Mouse (Mus musculus): ENCODE results near the gene Aldh4a1. TPM values are rescaled to one million over a fixed set of nuclear protein-coding genes. Genes with fewer than 3 reads are reported as not detected.

Aldh4a1 gene
- total RNA-seq (2014; rRNA removed) (288 and 375 TPM in 2 replicates), polyA plus RNA-seq (2012; rRNA removed) (557 and 601 TPM in 2 replicates)

- H3K79me2 ChIP-seq (ENCODE audit: control insufficient read depth, insufficient read depth, low read length) = peaks cover 15% of the 10 kb centered on the region; the same call in 1 of the 2 replicates
- H3K27ac ChIP-seq (replicated peaks; ENCODE audit: insufficient read depth, low read depth, low read length) = peak within 1 kb of the TSS; percentile 87
- H3K4me3 ChIP-seq (ENCODE audit: insufficient read depth, low read depth, low read length) = peak within 1 kb of the TSS; percentile 85
- peak; percentile 98 for DNase-seq (ENCODE audit: extremely low read depth, low read depth, low spot score)
- no peaks in the 10 kb centered on the region; the same call in 1 of the 2 replicates for H3K36me3 ChIP-seq (ENCODE audit: control insufficient read depth, insufficient read depth, low read length)
- peaks cover 17% of the 10 kb centered on the region for H3K4me1 ChIP-seq (ENCODE audit: control insufficient read depth, insufficient read depth, low read length)
- under 1% methylated on average over 34 of the region's 38 CpGs for WGBS
- H3K27me3 ChIP-seq (ENCODE audit: control insufficient read depth, insufficient read depth, low read length) = no peaks in the 10 kb centered on the region
- peak; percentile 97 for TF ChIP-seq POLR2A (IDR thresholded peaks at IDR 0.05; ENCODE audit: extremely low read depth, insufficient read depth, low read length)
- no peak for TF ChIP-seq CTCF (IDR thresholded peaks at IDR 0.05; ENCODE audit: low read depth, low read length)
- H3K9ac ChIP-seq (ENCODE audit: low read depth, low read length) = peak within 1 kb of the TSS; percentile 90
Observed at GRCm38 (mm10) chr4:139622373-139623282, at the start of gene Aldh4a1. Aldh4a1 (plus strand) TSS chr4:139622866.

GRCm38 (mm10) chr4:139572928-139573512 is 49.6 kb upstream of the Aldh4a1 start:
- DNase-seq (ENCODE audit: extremely low read depth, low read depth, low spot score) = peak; percentile 86
- Histone ChIP-seq H3K27ac (replicated peaks; ENCODE audit: insufficient read depth, low read depth, low read length) (no peak overlapping the region; the same call in 1 of the 2 replicates), H3K4me3 (ENCODE audit: insufficient read depth, low read depth, low read length) (no peak overlapping the region), H3K9ac (ENCODE audit: low read depth, low read length) (no peak overlapping the region), H3K4me1 (ENCODE audit: control insufficient read depth, insufficient read depth, low read length) (peaks cover 26% of the 10 kb centered on the region), H3K27me3 (ENCODE audit: control insufficient read depth, insufficient read depth, low read length) (no peaks in the 10 kb centered on the region), H3K36me3 (ENCODE audit: control insufficient read depth, insufficient read depth, low read length) (no peaks in the 10 kb centered on the region), H3K79me2 (ENCODE audit: control insufficient read depth, insufficient read depth, low read length) (peaks cover 21% of the 10 kb centered on the region)
- 58% methylated on average over 12 of the region's 12 CpGs for WGBS
- TF ChIP-seq POLR2A (IDR thresholded peaks at IDR 0.05; ENCODE audit: extremely low read depth, insufficient read depth, low read length) = no peak
- no peak for TF ChIP-seq CTCF (IDR thresholded peaks at IDR 0.05; ENCODE audit: low read depth, low read length)

DNA sequence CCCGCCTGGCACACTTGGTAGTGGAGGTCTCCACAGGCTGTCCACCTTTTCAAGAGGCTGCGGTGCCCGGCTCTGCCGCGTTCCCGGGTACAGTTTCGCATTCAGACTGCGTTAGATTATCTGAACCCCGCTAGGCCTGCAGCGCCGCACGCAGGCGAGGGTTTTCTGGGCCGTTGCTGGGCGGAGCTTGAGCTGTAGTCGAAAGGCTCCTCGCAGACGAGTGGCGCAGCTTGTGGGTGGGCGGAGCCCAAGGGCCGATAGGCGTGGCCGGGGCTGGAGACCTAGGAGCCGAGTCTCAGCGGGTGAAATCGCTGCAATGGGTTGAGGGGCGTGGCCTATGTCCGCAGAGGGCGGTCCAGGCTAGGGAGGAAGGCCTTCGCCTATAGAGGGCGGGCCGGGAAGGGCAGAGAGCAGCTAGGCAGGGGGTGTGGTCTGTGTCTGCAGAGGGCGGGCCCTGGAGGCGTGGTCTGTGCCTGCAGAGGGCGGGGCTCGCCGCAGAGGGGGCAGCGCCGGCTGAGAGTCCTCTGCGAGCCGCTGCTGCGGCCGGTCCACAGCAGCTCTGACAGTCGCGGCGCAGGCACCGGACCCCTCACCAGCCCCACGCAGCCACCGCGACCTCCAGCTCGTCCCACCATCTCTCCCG is 48.4 kb upstream of the Aldh4a1 start:
- WGBS = under 1% methylated on average over 51 of the region's 52 CpGs

DNA sequence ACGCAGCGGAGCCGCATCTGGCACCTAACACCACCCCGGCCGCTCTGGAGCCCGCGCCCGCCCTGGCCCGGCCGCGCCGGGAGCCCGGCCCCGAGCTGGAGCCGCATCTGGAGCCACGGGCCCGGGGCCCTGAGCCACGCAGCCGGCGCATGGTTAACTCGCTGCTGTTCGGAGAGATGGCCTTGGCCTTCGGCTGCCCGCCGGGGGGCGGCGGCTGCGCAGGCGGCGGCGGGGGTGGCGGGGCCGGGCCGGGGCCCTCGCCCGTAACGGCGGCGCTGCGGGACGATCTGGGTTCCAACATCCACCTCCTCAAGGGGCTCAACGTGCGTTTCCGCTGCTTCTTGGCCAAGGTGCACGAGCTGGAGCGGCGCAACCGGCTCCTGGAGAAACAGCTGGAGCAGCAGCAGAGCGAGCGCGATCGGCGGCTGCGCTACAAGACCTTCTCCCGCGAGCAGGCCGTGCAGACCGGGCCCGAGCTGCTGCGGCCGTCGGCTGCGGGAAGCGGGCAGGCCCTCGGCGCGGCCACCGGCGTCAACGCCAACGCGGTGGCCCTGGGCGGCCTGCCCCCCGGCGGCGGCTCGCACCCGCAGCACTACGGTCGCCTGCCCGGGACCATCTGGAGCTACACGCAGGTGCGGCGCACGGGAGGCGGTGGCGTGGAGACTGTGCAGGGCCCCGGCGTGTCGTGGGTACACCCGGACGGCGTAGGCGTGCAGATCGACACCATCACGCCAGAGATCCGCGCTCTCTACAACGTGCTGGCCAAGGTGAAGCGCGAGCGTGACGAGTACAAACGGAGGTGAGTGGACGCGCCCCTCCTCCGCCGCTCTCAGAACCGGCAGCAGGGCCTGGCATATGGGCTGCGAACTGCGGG is 47.6 kb upstream of the Aldh4a1 start:
- H3K27ac ChIP-seq (replicated peaks; ENCODE audit: insufficient read depth, low read depth, low read length) = peak overlapping the region; percentile 80
- peak overlapping the region; percentile 94 for H3K9ac ChIP-seq (ENCODE audit: low read depth, low read length)
- no peaks in the 10 kb centered on the region for H3K27me3 ChIP-seq (ENCODE audit: control insufficient read depth, insufficient read depth, low read length)
- TF ChIP-seq CTCF (IDR thresholded peaks at IDR 0.05; ENCODE audit: low read depth, low read length) (no peak), POLR2A (IDR thresholded peaks at IDR 0.05; ENCODE audit: extremely low read depth, insufficient read depth, low read length) (no peak)
- peaks cover 41% of the 10 kb centered on the region for H3K4me1 ChIP-seq (ENCODE audit: control insufficient read depth, insufficient read depth, low read length)
- WGBS = under 1% methylated on average over 100 of the region's 111 CpGs
- H3K36me3 ChIP-seq (ENCODE audit: control insufficient read depth, insufficient read depth, low read length) = no peaks in the 10 kb centered on the region
- peak overlapping the region; percentile 74 for H3K4me3 ChIP-seq (ENCODE audit: insufficient read depth, low read depth, low read length)
- H3K79me2 ChIP-seq (ENCODE audit: control insufficient read depth, insufficient read depth, low read length) = peaks cover 37% of the 10 kb centered on the region
- DNase-seq (ENCODE audit: extremely low read depth, low read depth, low spot score) = peak; percentile 45

More for the DNA sequence above, 48.4 kb upstream of the Aldh4a1 start:
- H3K27me3 ChIP-seq (ENCODE audit: control insufficient read depth, insufficient read depth, low read length) = no peaks in the 10 kb centered on the region
- peak overlapping the region; percentile 74 for H3K4me3 ChIP-seq (ENCODE audit: insufficient read depth, low read depth, low read length)
- H3K36me3 ChIP-seq (ENCODE audit: control insufficient read depth, insufficient read depth, low read length) = no peaks in the 10 kb centered on the region
- peaks cover 34% of the 10 kb centered on the region for H3K4me1 ChIP-seq (ENCODE audit: control insufficient read depth, insufficient read depth, low read length)
- H3K9ac ChIP-seq (ENCODE audit: low read depth, low read length) = peak overlapping the region; percentile 94
- H3K79me2 ChIP-seq (ENCODE audit: control insufficient read depth, insufficient read depth, low read length) = peaks cover 32% of the 10 kb centered on the region
- TF ChIP-seq CTCF (IDR thresholded peaks at IDR 0.05; ENCODE audit: low read depth, low read length) (peak; percentile 89), POLR2A (IDR thresholded peaks at IDR 0.05; ENCODE audit: extremely low read depth, insufficient read depth, low read length) (peak; percentile 99)
- peak; percentile 97 for DNase-seq (ENCODE audit: extremely low read depth, low read depth, low spot score)
- H3K27ac ChIP-seq (replicated peaks; ENCODE audit: insufficient read depth, low read depth, low read length) = peak overlapping the region; percentile 74

DNA sequence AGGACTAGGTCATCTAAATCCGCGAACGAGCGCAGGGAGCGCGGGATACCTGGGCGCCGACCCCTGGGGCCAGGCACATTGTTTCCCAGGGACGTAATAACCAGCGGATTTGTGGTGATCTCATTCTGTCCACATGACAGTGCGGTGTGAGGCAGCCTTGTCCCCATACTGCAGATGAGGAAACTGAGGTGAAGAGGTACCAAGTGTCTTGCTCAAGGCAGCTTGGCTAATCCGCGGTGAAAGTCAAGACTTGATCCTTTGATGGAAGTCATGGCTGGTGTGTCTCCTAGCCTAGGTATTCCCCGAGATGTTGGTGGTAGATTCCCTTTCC is 47.0 kb upstream of the Aldh4a1 start:
- no peaks in the 10 kb centered on the region for H3K27me3 ChIP-seq (ENCODE audit: control insufficient read depth, insufficient read depth, low read length)

More for the DNA sequence above, 47.0 kb upstream of the Aldh4a1 start:
- peak; percentile 51 for DNase-seq (ENCODE audit: extremely low read depth, low read depth, low spot score)
- TF ChIP-seq CTCF (IDR thresholded peaks at IDR 0.05; ENCODE audit: low read depth, low read length) = no peak
- no peak for TF ChIP-seq POLR2A (IDR thresholded peaks at IDR 0.05; ENCODE audit: extremely low read depth, insufficient read depth, low read length)
- Histone ChIP-seq H3K4me1 (ENCODE audit: control insufficient read depth, insufficient read depth, low read length) (peaks cover 46% of the 10 kb centered on the region), H3K27ac (replicated peaks; ENCODE audit: insufficient read depth, low read depth, low read length) (peak overlapping the region; percentile 80), H3K9ac (ENCODE audit: low read depth, low read length) (peak overlapping the region; percentile 94), H3K4me3 (ENCODE audit: insufficient read depth, low read depth, low read length) (peak overlapping the region; percentile 74), H3K36me3 (ENCODE audit: control insufficient read depth, insufficient read depth, low read length) (no peaks in the 10 kb centered on the region), H3K79me2 (ENCODE audit: control insufficient read depth, insufficient read depth, low read length) (peaks cover 40% of the 10 kb centered on the region)
- WGBS = 2% methylated on average over 14 of the region's 14 CpGs
